Mouse (Mus musculus) heart, adult 11 months (tissue): ENCODE data around the gene Macf1.

ENCODE experiments used
- DNase-seq: peaks from one replicate; pipeline ENCODE4 v3.0.0; 2022

The Macf1 gene

DNA sequence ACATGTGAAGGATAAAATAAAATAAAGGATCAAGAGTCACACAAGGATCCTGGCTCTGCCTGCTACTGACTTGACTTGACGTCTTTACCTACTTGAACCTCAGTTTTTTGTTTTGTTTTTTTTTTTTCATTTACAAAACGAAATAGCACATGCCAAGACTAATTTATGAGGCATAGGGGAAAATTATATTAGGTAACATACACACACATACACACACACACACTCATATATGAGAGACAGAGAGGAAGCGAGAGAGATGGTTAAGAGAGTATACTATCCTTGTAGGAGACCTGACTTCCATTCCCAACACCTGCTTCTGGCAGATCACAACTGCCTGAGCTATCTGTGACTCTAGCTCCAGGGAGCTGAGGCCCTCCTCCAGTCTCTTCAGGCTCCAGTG is at the start of gene Macf1:
Macf1 (minus strand) TSS at position 101 of the 400 bp plus-strand sequence.
- DNase-seq = no peak

GRCm38 (mm10) chr4:123733532-123733931 is 49.4 kb upstream of the Macf1 start:
- DNase-seq = peak; percentile 77

GRCm38 (mm10) chr4:123732921-123733320 is 48.8 kb upstream of the Macf1 start:
- DNase-seq = peak; percentile 83

DNA sequence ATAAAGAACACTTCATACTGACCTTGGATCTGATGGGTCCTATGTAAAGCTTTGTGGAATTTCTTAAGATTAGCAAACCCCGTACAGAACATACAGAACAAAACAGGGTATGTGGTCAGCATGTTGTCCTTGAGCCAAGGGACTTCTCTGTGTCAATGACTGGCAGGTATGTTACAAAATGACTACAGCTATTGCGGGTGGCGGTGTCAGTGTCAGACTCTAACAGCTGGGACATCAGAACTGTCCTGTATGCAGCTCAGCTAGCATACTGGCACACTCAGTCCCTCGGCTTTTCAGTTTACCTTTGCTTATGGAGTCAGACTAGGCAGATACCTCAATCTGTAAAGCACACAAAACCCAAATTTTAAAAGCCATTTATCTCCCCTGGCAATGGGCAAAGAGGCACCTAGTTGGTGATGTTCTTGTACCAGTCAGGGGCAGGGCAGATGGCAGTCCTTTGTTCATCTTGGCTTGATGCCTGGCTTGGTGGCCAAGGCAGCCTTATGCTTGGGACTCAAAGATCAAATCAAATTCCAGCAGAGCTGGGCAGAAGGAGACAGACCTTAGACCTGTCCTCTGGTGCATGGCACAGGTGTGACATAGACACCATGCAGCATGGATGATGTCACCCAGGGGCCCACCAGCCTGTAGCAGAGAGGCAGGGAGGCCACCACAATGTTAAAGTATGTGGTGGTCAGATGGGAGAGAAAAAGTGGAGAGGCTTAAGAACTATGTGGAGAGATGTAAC is 48.2 kb upstream of the Macf1 start:
- DNase-seq = peak; percentile 78

- DNase-seq = peak; percentile 69
These were observed 37.6 kb upstream of the Macf1 start for GRCm38 (mm10) chr4:123721761-123722160.

DNA sequence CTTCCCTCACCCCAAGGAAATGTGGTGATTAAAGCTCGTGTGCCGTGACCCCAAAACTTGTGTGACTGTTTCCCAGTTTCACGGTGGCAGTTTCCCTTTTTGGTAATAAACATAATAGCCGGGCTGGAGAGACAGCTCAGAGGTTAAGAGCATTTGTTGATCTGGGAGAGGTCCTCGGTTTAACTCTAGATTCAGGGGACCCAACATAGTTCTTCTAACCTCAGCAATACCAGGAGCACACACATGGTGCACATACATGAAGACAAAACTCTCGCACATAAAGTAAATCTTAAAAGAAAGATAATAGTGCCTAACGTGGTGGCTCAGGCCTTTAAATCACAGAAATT is 34.2 kb upstream of the Macf1 start:
- no peak for DNase-seq

DNA sequence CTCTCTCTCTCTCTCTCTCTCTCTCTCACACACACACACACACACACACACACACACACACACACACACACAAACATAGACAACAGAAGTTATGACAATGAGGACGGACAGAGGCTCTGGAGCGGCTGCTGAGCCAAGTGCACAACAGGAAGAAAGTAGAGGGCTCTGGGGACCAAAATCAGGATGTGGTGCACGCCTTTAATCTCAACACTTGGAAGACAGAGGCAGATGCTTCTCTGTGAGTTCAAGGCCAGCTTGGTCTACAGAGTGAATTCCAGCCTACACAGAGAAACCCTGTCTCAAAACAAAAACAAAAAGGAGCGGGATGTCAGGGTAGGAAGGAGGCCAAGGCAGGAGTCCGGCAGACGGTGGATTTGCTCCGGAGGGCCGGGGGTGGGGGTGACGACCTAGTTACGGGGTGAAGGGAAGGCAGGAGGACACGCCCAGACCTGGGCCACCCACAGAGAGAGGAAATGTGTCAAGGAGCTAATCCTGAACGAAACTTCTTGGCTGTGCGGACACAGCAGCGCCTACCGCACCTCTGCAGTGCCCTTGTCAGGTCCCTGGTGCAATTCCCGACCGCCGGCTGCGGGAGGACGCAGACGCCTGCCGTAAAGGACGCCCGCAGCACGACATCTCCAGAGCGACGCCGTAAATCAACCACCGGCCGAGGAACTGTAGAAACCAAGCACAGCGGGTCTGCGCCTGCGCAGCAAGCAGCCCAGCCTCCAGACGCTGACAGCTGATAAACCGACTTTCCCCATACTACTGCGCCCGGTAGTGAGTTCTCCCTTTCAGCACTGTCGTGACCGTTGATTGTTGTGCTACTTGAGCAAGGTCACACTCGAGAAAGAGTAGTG is 33.6 kb upstream of the Macf1 start, which contains the start of gene Ndufs5:
Ndufs5 (minus strand) TSS at position 629 of the 860 bp plus-strand sequence.
- DNase-seq = peak; percentile 99

DNA sequence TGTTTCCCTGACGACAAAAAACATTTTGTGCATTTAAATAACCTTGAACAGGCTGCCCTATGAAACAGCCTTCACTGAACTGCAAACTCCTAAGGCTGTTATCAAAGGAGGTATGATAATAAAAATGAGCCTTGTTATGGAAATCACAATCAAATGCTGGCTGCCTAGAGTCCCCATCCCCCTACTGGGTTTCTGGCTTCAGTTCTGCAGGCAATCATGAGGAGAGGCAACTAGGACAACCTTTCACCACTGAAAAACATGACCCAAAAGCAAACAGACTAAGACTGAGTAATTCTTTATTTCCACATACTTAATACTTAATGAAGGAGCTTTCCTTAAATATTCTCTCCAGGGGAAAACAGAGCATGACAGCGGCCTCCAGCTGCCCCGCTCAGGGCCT is 28.3 kb upstream of the Macf1 start:
- no peak for DNase-seq

GRCm38 (mm10) chr4:123707340-123707739 is 23.2 kb upstream of the Macf1 start:
- DNase-seq = peak; percentile 53

DNA sequence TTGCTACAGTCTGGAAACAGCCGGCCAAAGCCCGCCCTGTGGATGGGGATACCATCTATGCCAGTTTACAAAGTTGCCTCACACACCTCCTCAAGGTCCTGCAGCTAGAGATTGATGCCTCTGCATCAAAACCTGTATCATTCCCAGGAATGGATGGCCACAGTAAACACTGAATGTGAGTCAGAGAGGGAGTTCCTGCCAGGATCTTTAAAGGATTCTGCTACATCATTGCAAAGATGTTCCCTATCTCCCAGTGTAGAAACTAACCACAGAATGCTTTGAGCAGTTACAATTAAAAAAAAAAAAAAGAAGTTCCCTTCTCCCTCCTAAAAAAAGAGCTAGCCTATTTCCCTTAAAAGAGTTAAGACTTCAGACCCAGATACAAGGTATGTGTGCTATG is 21.2 kb upstream of the Macf1 start:
- peak; percentile 73 for DNase-seq

DNA sequence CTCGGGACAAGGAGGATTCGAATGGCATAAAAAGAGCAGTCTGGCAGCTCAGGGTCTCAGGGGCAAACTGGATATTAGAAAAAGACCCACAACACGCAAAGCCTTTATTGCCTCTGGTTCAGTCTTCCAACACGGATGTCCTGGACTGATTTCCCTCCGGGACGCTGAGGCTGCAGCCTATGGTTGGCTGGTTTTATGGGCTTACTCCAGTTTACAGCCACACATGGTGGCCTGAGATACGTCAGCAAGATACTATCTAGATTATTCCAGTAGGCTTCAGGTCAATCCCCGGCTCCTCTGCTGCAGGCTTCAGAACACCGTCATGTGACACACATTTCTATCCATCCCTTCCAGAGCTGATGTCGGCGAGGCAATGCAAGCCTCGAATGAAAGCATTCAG is 9.2 kb upstream of the Macf1 start:
- no peak for DNase-seq

DNA sequence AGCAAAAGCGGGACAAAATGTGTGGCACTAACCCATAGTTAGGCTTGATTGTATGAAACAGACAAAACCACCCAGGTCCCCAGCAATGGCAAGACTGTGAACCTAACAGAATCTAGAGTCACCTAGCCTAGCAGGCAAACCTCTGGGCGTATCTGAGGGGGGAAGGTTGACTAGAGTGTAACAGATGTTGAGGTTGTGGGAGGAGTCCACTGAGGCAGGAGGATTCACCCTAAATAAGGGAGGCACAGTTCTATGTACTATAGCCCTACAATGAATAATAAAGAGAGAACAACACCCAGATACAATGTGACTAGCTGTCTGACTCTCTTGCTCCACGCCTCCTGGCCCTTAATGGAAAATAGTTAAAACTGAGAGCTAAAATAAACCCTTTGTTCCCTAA is 7.9 kb upstream of the Macf1 start:
- DNase-seq = no peak

GRCm38 (mm10) chr4:123690311-123690710 is 6.2 kb upstream of the Macf1 start:
- DNase-seq = peak; percentile 96

- peak; percentile 97 for DNase-seq
These were observed 3.0 kb upstream of the Macf1 start for GRCm38 (mm10) chr4:123687025-123687781.

- peak; percentile 94 for DNase-seq
These were observed 2.3 kb upstream of the Macf1 start for GRCm38 (mm10) chr4:123686368-123687024.

GRCm38 (mm10) chr4:123685506-123686242 is 1.5 kb upstream of the Macf1 start:
- no peak for DNase-seq

- no peak for DNase-seq
These were observed 886 bp upstream of the Macf1 start for GRCm38 (mm10) chr4:123685046-123685445.

DNA sequence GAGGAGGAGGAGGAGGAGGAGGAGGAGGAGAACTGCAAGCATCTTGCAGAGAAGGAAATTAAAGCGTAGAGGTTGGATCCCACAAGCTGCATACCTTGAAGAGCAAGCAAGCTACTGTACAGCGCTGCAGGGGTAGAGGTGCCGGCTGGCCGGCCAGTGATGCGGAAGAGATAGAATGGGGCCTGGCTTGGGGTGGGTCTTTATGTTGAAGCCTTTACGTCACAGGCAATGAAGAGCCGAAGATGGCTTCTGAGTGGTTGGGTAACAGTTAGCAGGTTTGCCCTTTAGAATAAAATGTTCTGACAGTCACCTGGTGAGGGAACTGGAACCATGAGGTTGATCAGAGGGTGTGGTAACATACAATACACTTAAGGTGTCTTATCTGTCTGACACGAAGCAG is 1.9 kb downstream of the Macf1 start:
- DNase-seq = no peak

DNA sequence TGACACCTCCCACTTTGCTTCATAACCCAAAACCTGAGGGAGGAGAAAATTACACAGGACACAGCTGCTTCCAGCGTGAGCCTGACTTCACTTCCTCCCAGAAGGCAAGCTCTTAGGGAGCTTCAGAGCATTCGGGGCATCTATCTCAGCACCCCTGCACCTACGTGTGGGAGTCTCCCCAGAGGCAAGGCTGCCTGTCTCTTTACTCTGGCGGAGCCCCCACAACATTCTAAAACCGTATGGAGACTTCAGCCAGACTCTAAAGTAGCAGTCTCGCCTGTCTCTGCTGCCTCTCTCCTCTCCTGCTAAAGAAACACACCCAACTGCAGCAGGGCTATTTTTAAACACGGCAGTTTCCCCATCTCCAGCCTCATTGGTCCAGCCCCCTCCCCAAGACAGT is 3.2 kb downstream of the Macf1 start:
- DNase-seq = no peak

- DNase-seq = peak; percentile 90
These were observed 6.9 kb downstream of the Macf1 start for GRCm38 (mm10) chr4:123677060-123677804.

GRCm38 (mm10) chr4:123670598-123670997 is 13.6 kb downstream of the Macf1 start:
- no peak for DNase-seq
